Comparison of ENCODE assay signal across 24 mouse cellular contexts in genomic region chr7:59271775-59272174, GRCm38 (mm10).
"Had no signal": no experiment of that assay in that cellular context is flagged by ENCODE, and none has a peak within 500 bp of the region (broad histone marks: within the 10 kb centered on the region; RNA-seq: fewer than 3 reads in every experiment).

No protein-coding gene starts in this region.

- H3K27ac ChIP-seq: gastrocnemius, adult 2 months; heart, embryonic 10.5 days; hindbrain, embryonic 10.5 days; hindbrain, embryonic 12.5 days; hindbrain, embryonic 14.5 days; kidney, embryonic 15.5 days; layer of hippocampus, adult 2 months; left cerebral cortex, adult 2 months; limb, embryonic 10.5 days; limb, embryonic 12.5 days had no signal

- H3K4me3 ChIP-seq: gastrocnemius, adult 2 months; heart, embryonic 10.5 days; heart, embryonic 12.5 days; hindbrain, embryonic 10.5 days; hindbrain, embryonic 12.5 days; kidney, embryonic 15.5 days; layer of hippocampus, adult 2 months; left cerebral cortex, adult 2 months; limb, embryonic 10.5 days; limb, embryonic 12.5 days had no signal

- H3K9ac ChIP-seq: heart, embryonic 12.5 days; hindbrain, embryonic 12.5 days; hindbrain, embryonic 14.5 days; kidney, embryonic 15.5 days; limb, embryonic 12.5 days had no signal

- DNase-seq: gastrocnemius, adult 2 months; gastrocnemius, postnatal 10 days; gastrocnemius, postnatal 25 days; heart, adult 18-20 months; heart, postnatal 10 days; heart, postnatal 4 days; kidney, adult 18-20 months; kidney, adult 9 months; kidney, postnatal 14 days; liver had no signal

- H3K4me2 ChIP-seq: heart, embryonic 12.5 days; hindbrain, embryonic 12.5 days; hindbrain, embryonic 14.5 days; kidney, embryonic 15.5 days; limb, embryonic 12.5 days; liver, embryonic 11.5 days had no signal

- H3K4me1 ChIP-seq: heart, embryonic 10.5 days; heart, embryonic 12.5 days; hindbrain, embryonic 10.5 days; hindbrain, embryonic 12.5 days; kidney, embryonic 15.5 days; limb, embryonic 10.5 days; limb, embryonic 12.5 days had no signal

- H3K9me3 ChIP-seq: heart, embryonic 10.5 days; heart, embryonic 12.5 days; hindbrain, embryonic 10.5 days; hindbrain, embryonic 12.5 days; kidney, embryonic 15.5 days; limb, embryonic 10.5 days; limb, embryonic 12.5 days had no signal

- ATAC-seq: hindbrain, embryonic 16.5 days; inflammation-experienced regulatory T-cells, adult 6 months; intestine, postnatal 0 days had no signal

- H3K27me3 ChIP-seq: heart, embryonic 12.5 days; hindbrain, embryonic 12.5 days; kidney, embryonic 15.5 days; limb, embryonic 12.5 days had no signal
